Mouse (Mus musculus) lung, embryonic 16.5 days (tissue): ENCODE measurements around the gene Ring1. TPM values are rescaled to one million over a fixed set of nuclear protein-coding genes. Genes with fewer than 3 reads are reported as not detected.

Source experiments
- microRNA counts: library from miRNA; unstranded; fragments of <30 nt; microRNA quantifications from one replicate; lab custom pipeline; 2016
- microRNA-seq: library from miRNA; unstranded; fragments of <30 nt; microRNA quantifications from one replicate; pipeline ENCODE4, GENCODE M21; 2016
- polyA plus RNA-seq: library from polyadenylated mRNA; unstranded; fragments of >200 nt; fragmentation: Nextera tagmentation; extraction: Ambion mirVana; gene quantifications from 2 replicates; pipeline ENCODE4 v1.2.1, GENCODE M21; 2015

Gene Ring1
- polyA plus RNA-seq, 1 experiment from 2014 or later = 15.2 TPM

MicroRNAs within 50 kb of the gene (microRNA counts, 519-probe panel; counts per million panel counts)
- 1,613 counts per million, percentile 23 among the panel's probes with 10 or more counts for microRNA mmu-miR-219 (lab: Ali Mortazavi, UCI)

Small RNAs within 50 kb of the gene (microRNA-seq; reads per million reads assigned to microRNA genes)
- gene Mir219a-1 = not detected
- not detected for gene Mir219c

Other genes starting within 250 kb of the Ring1 start
- gene Angptl4, start 242.8 kb downstream of the Ring1 start, polyA plus RNA-seq = 46.1 and 48.3 TPM in 2 replicates
- 78.8 and 89.6 TPM in 2 replicates for gene Kank3, start 214.2 kb downstream of the Ring1 start, polyA plus RNA-seq
- 929 and 1,039 TPM in 2 replicates for gene Rps28, start 200.1 kb downstream of the Ring1 start, polyA plus RNA-seq
- gene Ndufa7, start 200.1 kb downstream of the Ring1 start, polyA plus RNA-seq = 482 and 489 TPM in 2 replicates
- 63.4 and 67.1 TPM in 2 replicates for gene Cd320, start 181.6 kb downstream of the Ring1 start, polyA plus RNA-seq
- not detected in 2 replicates for gene Gm7029, start 150.8 kb downstream of the Ring1 start, polyA plus RNA-seq
- gene Kifc1, start 134.0 kb downstream of the Ring1 start, polyA plus RNA-seq = 8.8 and 9.6 TPM in 2 replicates
- gene Platr17, start 119.5 kb downstream of the Ring1 start, polyA plus RNA-seq = 0.26 TPM in 1 of 2 replicates, not detected in the other
- gene Daxx, start 115.3 kb downstream of the Ring1 start, polyA plus RNA-seq = 44.1 and 50.6 TPM in 2 replicates
- 57.7 and 70.8 TPM in 2 replicates for gene Tapbp, start 108.8 kb downstream of the Ring1 start, polyA plus RNA-seq
- gene Zbtb22, start 108.8 kb downstream of the Ring1 start, polyA plus RNA-seq = 17.8 and 18.7 TPM in 2 replicates
- 49.5 and 51.7 TPM in 2 replicates for gene Rgl2, start 95.1 kb downstream of the Ring1 start, polyA plus RNA-seq
- 143 and 151 TPM in 2 replicates for gene Pfdn6, start 84.3 kb downstream of the Ring1 start, polyA plus RNA-seq
- gene Wdr46, start 84.0 kb downstream of the Ring1 start, polyA plus RNA-seq = 20.2 and 20.6 TPM in 2 replicates
- gene B3galt4, start 73.2 kb downstream of the Ring1 start, polyA plus RNA-seq = 5.5 and 5.6 TPM in 2 replicates
- 49.4 and 50.5 TPM in 2 replicates for gene Vps52, start 68.9 kb downstream of the Ring1 start, polyA plus RNA-seq
- 1,739 and 1,825 TPM in 2 replicates for gene Rps18, start 68.7 kb downstream of the Ring1 start, polyA plus RNA-seq
- 55.5 and 83.8 TPM in 2 replicates for gene H2-K1, start 24.3 kb downstream of the Ring1 start, polyA plus RNA-seq
- gene H2-Ke6, start 3.4 kb upstream of the Ring1 start, polyA plus RNA-seq = 40.9 and 41.6 TPM in 2 replicates
- gene Slc39a7, start 7.0 kb upstream of the Ring1 start, polyA plus RNA-seq = 188 and 191 TPM in 2 replicates
- gene Rxrb, start 7.1 kb upstream of the Ring1 start, polyA plus RNA-seq = 49.6 and 49.9 TPM in 2 replicates
- 2.6 and 3.7 TPM in 2 replicates for gene Col11a2, start 14.8 kb upstream of the Ring1 start, polyA plus RNA-seq
- 0.23 and 1.0 TPM in 2 replicates for gene H2-Oa, start 67.7 kb upstream of the Ring1 start, polyA plus RNA-seq
- gene H2-DMa, start 94.9 kb upstream of the Ring1 start, polyA plus RNA-seq = 11.8 and 12.7 TPM in 2 replicates
- gene Brd2, start 98.0 kb upstream of the Ring1 start, polyA plus RNA-seq = 97.8 and 100 TPM in 2 replicates
- gene H2-DMb2, start 118.6 kb upstream of the Ring1 start, polyA plus RNA-seq = 1.6 and 2.1 TPM in 2 replicates
- gene H2-DMb1, start 128.4 kb upstream of the Ring1 start, polyA plus RNA-seq = 3.7 and 6.2 TPM in 2 replicates
- 7.2 and 9.7 TPM in 2 replicates for gene Tap1, start 162.9 kb upstream of the Ring1 start, polyA plus RNA-seq
- 8.8 and 12.8 TPM in 2 replicates for gene Psmb9, start 163.1 kb upstream of the Ring1 start, polyA plus RNA-seq
- 21.4 and 37.2 TPM in 2 replicates for gene Psmb8, start 173.0 kb upstream of the Ring1 start, polyA plus RNA-seq
- 12.2 and 18.1 TPM in 2 replicates for gene Tap2, start 178.8 kb upstream of the Ring1 start, polyA plus RNA-seq
- 0.35 and 0.53 TPM in 2 replicates for gene H2-Ob, start 214.2 kb upstream of the Ring1 start, polyA plus RNA-seq
- gene H2-Ab1, start 233.0 kb upstream of the Ring1 start, polyA plus RNA-seq = 15.1 and 36.2 TPM in 2 replicates